Mouse (Mus musculus): ENCODE measurements around the gene Tet3. TPM values are rescaled to one million over a fixed set of nuclear protein-coding genes. Genes with fewer than 3 reads are reported as not detected.

Tet3 gene
- polyA plus RNA-seq, 1 experiment, result 0.77 TPM

- Histone ChIP-seq H3K4me3 (replicated peaks) (peak overlapping the region; percentile 26), H3K9me3 (ENCODE audit: control insufficient read depth, low read length) (no peaks in the 10 kb centered on the region), H3K27me3 (ENCODE audit: control insufficient read depth) (no peaks in the 10 kb centered on the region), H3K36me3 (ENCODE audit: control insufficient read depth) (peaks cover 45% of the 10 kb centered on the region), H3K4me1 (ENCODE audit: control insufficient read depth) (peaks cover 70% of the 10 kb centered on the region)
- no peak for TF ChIP-seq GATA1 (IDR thresholded peaks at IDR 0.05; ENCODE audit: low read length)
- no peak for TF ChIP-seq TAL1 (IDR thresholded peaks at IDR 0.05; ENCODE audit: low read length)
Observed at GRCm38 (mm10) chr6:83443441-83444340, 15.2 kb downstream of the Tet3 start.

- H3K4me1 ChIP-seq (ENCODE audit: control insufficient read depth), result peaks cover 73% of the 10 kb centered on the region
- H3K36me3 ChIP-seq (ENCODE audit: control insufficient read depth), result peaks cover 53% of the 10 kb centered on the region
- H3K9me3 ChIP-seq (ENCODE audit: control insufficient read depth, low read length), result no peaks in the 10 kb centered on the region
- no peaks in the 10 kb centered on the region for H3K27me3 ChIP-seq (ENCODE audit: control insufficient read depth)
- no peak for TF ChIP-seq TAL1 (IDR thresholded peaks at IDR 0.05; ENCODE audit: low read length)
- TF ChIP-seq GATA1 (IDR thresholded peaks at IDR 0.05; ENCODE audit: low read length), result no peak
- peak overlapping the region; percentile 89 for H3K4me3 ChIP-seq (replicated peaks)
Observed at GRCm38 (mm10) chr6:83442639-83443038, 16.2 kb downstream of the Tet3 start.

GRCm38 (mm10) chr6:83441259-83442061 lies 17.4 kb downstream of the Tet3 start:
- no peaks in the 10 kb centered on the region for H3K9me3 ChIP-seq (ENCODE audit: control insufficient read depth, low read length)
- TF ChIP-seq TAL1 (IDR thresholded peaks at IDR 0.05; ENCODE audit: low read length) (no peak), GATA1 (IDR thresholded peaks at IDR 0.05; ENCODE audit: low read length) (no peak)
- peaks cover 57% of the 10 kb centered on the region for H3K36me3 ChIP-seq (ENCODE audit: control insufficient read depth)
- peak overlapping the region; percentile 89 for H3K4me3 ChIP-seq (replicated peaks)
- peaks cover 68% of the 10 kb centered on the region for H3K4me1 ChIP-seq (ENCODE audit: control insufficient read depth)
- H3K27me3 ChIP-seq (ENCODE audit: control insufficient read depth), result no peaks in the 10 kb centered on the region

- Histone ChIP-seq H3K9me3 (ENCODE audit: control insufficient read depth, low read length) (no peaks in the 10 kb centered on the region), H3K27me3 (ENCODE audit: control insufficient read depth) (no peaks in the 10 kb centered on the region), H3K4me3 (replicated peaks) (peak overlapping the region; percentile 89), H3K4me1 (ENCODE audit: control insufficient read depth) (peaks cover 67% of the 10 kb centered on the region), H3K36me3 (ENCODE audit: control insufficient read depth) (peaks cover 54% of the 10 kb centered on the region)
- no peak for TF ChIP-seq TAL1 (IDR thresholded peaks at IDR 0.05; ENCODE audit: low read length)
- TF ChIP-seq GATA1 (IDR thresholded peaks at IDR 0.05; ENCODE audit: low read length), result no peak
Observed at GRCm38 (mm10) chr6:83440510-83441258, 18.2 kb downstream of the Tet3 start.

- no peaks in the 10 kb centered on the region for H3K27me3 ChIP-seq (ENCODE audit: control insufficient read depth)
- no peaks in the 10 kb centered on the region for H3K9me3 ChIP-seq (ENCODE audit: control insufficient read depth, low read length)
- peaks cover 53% of the 10 kb centered on the region for H3K36me3 ChIP-seq (ENCODE audit: control insufficient read depth)
- H3K4me3 ChIP-seq (replicated peaks), result peak overlapping the region; percentile 89
- TF ChIP-seq TAL1 (IDR thresholded peaks at IDR 0.05; ENCODE audit: low read length), result no peak
- no peak for TF ChIP-seq GATA1 (IDR thresholded peaks at IDR 0.05; ENCODE audit: low read length)
- peaks cover 67% of the 10 kb centered on the region for H3K4me1 ChIP-seq (ENCODE audit: control insufficient read depth)
Observed at GRCm38 (mm10) chr6:83440197-83440509, 18.7 kb downstream of the Tet3 start.

GRCm38 (mm10) chr6:83439781-83440180 lies 19.1 kb downstream of the Tet3 start:
- no peaks in the 10 kb centered on the region for H3K9me3 ChIP-seq (ENCODE audit: control insufficient read depth, low read length)
- H3K4me3 ChIP-seq (replicated peaks), result peak overlapping the region; percentile 89
- peaks cover 65% of the 10 kb centered on the region for H3K4me1 ChIP-seq (ENCODE audit: control insufficient read depth)

GRCm38 (mm10) chr6:83439119-83439767 lies 19.6 kb downstream of the Tet3 start:
- Histone ChIP-seq H3K9me3 (ENCODE audit: control insufficient read depth, low read length) (no peaks in the 10 kb centered on the region), H3K36me3 (ENCODE audit: control insufficient read depth) (peaks cover 52% of the 10 kb centered on the region), H3K27me3 (ENCODE audit: control insufficient read depth) (no peaks in the 10 kb centered on the region), H3K4me3 (replicated peaks) (no peak overlapping the region), H3K4me1 (ENCODE audit: control insufficient read depth) (peaks cover 61% of the 10 kb centered on the region)
- TF ChIP-seq GATA1 (IDR thresholded peaks at IDR 0.05; ENCODE audit: low read length) (no peak), TAL1 (IDR thresholded peaks at IDR 0.05; ENCODE audit: low read length) (no peak)

More at GRCm38 (mm10) chr6:83439781-83440180, 19.1 kb downstream of the Tet3 start:
- peaks cover 53% of the 10 kb centered on the region for H3K36me3 ChIP-seq (ENCODE audit: control insufficient read depth)
- no peak for TF ChIP-seq GATA1 (IDR thresholded peaks at IDR 0.05; ENCODE audit: low read length)
- no peak for TF ChIP-seq TAL1 (IDR thresholded peaks at IDR 0.05; ENCODE audit: low read length)
- H3K27me3 ChIP-seq (ENCODE audit: control insufficient read depth), result no peaks in the 10 kb centered on the region

- H3K36me3 ChIP-seq (ENCODE audit: control insufficient read depth), result peaks cover 53% of the 10 kb centered on the region
- H3K4me3 ChIP-seq (replicated peaks), result no peak overlapping the region
- TF ChIP-seq TAL1 (IDR thresholded peaks at IDR 0.05; ENCODE audit: low read length), result no peak
- no peak for TF ChIP-seq GATA1 (IDR thresholded peaks at IDR 0.05; ENCODE audit: low read length)
- H3K27me3 ChIP-seq (ENCODE audit: control insufficient read depth), result no peaks in the 10 kb centered on the region
- H3K4me1 ChIP-seq (ENCODE audit: control insufficient read depth), result peaks cover 55% of the 10 kb centered on the region
- no peaks in the 10 kb centered on the region for H3K9me3 ChIP-seq (ENCODE audit: control insufficient read depth, low read length)
Observed at GRCm38 (mm10) chr6:83438584-83438983, 20.3 kb downstream of the Tet3 start.
